Mouse (Mus musculus) pancreas, adult 10 weeks (tissue): ENCODE results near the gene Cln6. TPM values are rescaled to one million over a fixed set of nuclear protein-coding genes. Genes with fewer than 3 reads are reported as not detected.

Source experiments
- polyA plus RNA-seq: library from polyadenylated mRNA; stranded (reverse); fragments of 350-450 nt; fragmentation: Illumina TruSeq; extraction: RNeasy Lipid Tissue Mini Kit (QIAGEN cat#74804); gene quantifications from one replicate; pipeline ENCODE4 v1.2.3, GENCODE M21; 2015; ENCODE audit warnings: low read depth, low replicate concordance; ENCODE audit not compliant: insufficient read depth

Cln6 gene
- 8.1 TPM for polyA plus RNA-seq

DNA sequence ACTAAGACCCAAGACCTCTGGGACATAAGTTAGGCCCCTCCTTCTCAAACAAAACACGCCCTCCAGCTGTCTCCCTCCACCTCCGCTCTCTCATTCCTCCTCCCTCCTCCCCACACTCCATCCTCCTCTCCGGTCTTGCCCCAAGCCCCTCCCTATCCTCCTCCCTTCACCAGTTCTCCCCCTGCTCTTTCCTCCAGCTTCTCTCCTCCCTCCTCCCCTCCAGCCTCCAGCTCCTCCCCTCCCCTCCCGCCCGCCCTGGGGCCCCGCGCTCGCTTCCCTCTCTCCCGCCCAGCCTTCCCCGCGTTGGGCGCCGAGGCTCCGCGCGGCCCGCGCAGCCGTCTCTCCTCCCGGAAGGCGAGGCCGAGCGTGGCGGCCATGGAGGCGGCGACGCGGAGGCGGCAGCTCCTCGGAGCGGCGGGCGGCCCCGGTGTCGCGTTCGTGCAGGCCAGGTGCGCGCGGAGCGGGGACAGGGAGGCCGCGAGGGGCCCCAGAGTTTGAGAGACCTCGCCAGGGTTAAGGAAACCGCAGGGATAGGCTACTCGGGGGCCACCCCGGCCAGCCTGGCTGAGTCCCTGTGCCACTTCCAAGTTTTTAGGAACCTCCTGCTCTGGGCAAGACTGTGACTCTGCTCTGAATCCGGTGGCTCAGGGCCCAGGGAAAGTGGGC lies at the start of gene Cln6:
Cln6 (plus strand) TSS at position 280 of the 666 bp plus-strand sequence.

DNA sequence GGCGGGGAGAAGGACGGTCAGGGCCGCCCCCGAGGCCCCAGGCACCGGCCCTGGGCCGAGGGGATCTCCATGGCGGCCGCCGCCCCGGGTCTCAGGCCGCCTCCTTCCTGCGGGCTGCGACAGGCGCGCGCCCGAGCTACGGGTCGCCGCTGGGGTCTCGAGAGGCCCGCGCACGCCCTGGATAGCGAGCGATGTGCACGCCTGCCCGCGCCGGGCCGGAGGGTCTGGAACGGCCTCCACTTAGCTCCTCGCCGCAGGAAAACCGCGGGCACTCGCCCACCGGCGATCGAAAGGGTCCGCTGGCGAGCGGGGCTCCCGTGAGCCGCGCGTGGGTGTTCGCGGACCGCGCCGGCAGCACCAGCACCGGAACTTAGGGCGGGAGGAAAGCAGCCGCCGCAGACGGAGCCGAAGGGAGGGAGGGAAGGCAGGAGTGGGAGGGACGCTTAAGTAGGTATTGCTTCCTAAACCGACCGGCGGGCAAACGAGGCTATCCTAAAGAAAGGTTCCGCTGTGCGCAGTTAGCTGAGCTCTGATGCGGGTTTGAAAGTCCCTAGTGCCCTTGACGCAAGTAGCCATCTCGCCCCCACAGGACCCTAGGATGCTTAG lies 27.0 kb upstream of the Cln6 start, which contains the start of gene Fem1b:
Fem1b (minus strand) TSS at position 419 of the 606 bp plus-strand sequence.

DNA sequence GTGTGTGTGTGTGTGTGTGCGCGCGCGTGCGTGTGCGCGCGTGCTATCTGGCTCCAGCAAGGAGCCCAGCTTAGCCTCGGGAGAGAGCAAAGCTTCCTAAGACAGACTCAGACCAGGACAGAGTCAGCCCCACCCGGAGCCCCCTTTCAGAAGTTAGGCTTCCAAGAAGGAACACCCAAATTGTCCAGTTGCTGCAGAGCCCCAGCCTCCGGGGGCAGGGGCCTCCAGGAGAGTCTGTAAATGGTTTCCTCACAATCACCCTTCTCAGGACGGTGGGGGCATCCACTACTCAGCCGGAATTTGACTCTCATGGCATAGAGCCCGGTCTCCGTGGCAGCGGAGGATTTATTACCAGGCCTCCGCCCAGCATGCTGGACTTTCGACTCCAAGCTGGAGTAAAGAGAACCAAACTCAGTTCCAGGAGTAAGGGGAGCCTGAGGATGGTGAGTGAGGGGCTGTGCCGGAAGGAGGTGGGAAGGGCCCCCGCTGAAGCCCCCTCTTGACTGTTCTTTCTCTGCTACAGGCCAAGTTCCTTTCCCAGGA lies 19.2 kb downstream of the Cln6 start, which contains the start of gene Calml4:
Calml4 (plus strand) TSS at position 362 of the 543 bp plus-strand sequence.

Other genes with a start within 250 kb of the Cln6 start
- gene Itga11, start 161.0 kb upstream of the Cln6 start, polyA plus RNA-seq, result 1.8 TPM
- gene Fem1b, start 26.9 kb upstream of the Cln6 start, polyA plus RNA-seq, result 4.4 TPM
- 1.6 TPM for gene Calml4, start 19.3 kb downstream of the Cln6 start, polyA plus RNA-seq
- gene Pias1, start 149.1 kb downstream of the Cln6 start, polyA plus RNA-seq, result 6.5 TPM